Mouse (Mus musculus): ENCODE data around the gene Sec1. TPM values are rescaled to one million over a fixed set of nuclear protein-coding genes. Genes with fewer than 3 reads are reported as not detected.

The Sec1 gene
- 0.10 TPM in 1 of 2 replicates, not detected in the other for polyA plus RNA-seq (2015; fragmentation: Nextera tagmentation; extraction: Ambion mirVana)

DNA sequence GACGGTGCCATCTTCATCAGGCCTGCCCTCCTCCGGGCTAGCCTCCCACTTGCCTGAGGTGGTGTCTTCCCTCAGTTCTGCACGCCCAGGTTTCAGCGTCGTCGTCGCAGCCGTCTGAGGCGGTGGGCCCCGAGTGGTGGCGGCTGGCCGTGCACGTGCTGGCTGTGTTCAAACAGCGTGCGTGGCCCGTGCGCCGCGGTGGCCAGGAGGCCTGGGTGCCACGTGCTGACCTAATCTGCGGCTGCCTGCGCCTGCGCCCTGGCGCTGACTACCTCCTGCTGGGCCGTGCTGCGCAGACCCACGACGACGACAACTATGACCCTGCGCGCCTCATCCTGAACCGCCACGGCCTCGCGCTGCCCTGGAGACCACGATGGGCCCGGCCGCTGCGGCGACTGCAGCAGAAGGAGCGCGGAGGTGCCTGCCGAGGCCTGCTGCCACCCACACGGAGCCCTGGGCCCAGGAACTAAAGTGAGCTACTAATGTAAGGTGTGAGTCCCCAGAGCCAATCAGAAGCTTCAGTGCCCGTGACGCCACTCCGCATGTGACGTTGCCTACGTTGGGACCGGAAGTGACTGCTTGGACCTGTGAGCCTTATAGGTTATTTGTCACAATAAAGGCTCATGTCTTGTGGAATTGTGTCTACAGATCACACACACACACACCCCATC, at the start of gene Sec1:
TSS of gene Sec1 (minus strand) at position 482 of the 671 bp plus-strand sequence.

GRCm38 (mm10) chr7:45725713-45726112, 31.5 kb upstream of the Sec1 start, which contains the start of gene Spaca4:
Gene Spaca4, minus strand, starts transcription at chr7:45725813.

GRCm38 (mm10) chr7:45720413-45721233, 26.4 kb upstream of the Sec1 start, which contains the start of gene Fam83e:
Gene Fam83e, plus strand, starts transcription at chr7:45721212.

GRCm38 (mm10) chr7:45717918-45718297, 23.7 kb upstream of the Sec1 start, which contains the start of gene Sphk2:
Gene Sphk2, minus strand, starts transcription at chr7:45718002.

DNA sequence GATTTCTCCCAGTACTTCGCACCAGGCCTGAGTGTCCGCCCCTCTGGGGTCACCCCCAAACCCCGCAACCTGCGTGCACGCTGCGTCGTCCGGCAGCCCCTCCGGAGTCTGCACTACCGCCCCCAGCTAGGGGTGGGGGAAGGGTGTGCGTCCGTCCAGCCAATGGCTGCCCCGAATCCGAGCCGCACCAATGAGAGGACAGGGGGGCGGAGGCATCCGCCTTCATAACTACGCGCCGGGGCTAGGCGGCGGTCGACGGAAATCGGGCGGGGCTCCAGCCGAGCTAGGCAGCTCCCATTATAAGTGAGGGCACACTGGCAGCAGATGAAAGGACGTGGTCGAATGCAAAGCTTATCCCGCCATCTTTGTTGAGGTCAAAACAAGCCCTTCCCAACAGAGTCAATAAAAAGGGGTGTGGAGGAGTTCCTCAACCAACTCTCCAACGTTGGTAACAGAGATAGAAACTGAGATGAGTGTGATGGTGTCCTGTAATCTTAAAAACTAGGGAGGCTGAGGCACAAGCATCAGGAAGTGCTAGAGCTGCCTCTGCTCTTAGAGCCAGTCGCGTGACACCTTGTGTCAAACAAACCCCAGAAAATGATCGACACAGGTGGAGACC, 21.0 kb upstream of the Sec1 start, which contains the start of gene Rpl18:
TSS of gene Rpl18 (plus strand) at position 368 of the 619 bp plus-strand sequence.

GRCm38 (mm10) chr7:45704730-45705442, 10.7 kb upstream of the Sec1 start, which contains the start of gene Dbp:
Gene Dbp, plus strand, starts transcription at chr7:45705088.

DNA sequence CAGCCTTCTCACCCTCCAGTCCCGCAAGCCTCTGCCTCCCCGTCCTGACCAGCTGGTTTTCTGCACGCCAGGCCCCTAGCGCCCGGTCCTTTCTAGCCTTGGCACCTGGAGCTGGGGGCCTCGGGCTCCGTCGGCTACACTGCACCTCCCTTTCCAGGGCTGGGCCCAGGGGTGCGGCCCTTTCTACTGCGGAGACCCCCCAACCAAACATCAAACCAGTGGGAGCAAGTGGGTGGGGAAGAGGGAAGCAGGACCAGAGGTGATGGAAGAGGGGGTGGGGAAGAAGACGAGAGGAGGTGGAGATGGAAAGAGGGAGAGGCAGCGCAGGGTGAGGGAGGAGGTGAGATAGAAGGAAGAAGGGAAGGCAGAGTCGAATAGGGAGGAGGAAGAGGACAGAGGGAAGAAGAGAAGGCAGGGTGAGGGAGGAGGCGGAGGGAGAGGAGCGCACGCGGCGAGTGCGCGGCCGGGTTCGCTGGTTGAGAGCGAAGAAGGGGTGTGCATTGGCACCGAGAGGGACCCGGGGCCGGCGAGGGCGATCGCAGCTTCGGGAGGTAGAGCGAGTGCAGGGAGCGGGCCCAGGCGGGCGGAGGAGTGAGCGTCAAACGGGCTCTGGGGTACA, 5.4 kb upstream of the Sec1 start, which contains the start of gene Car11:
TSS of gene Car11 (plus strand) at position 321 of the 619 bp plus-strand sequence.

GRCm38 (mm10) chr7:45683396-45684050, 10.7 kb downstream of the Sec1 start, which contains the start of gene Ntn5:
Gene Ntn5, plus strand, starts transcription at chr7:45684022.

GRCm38 (mm10) chr7:45666161-45666560, 28.0 kb downstream of the Sec1 start, which contains the start of gene Fut2:
Gene Fut2, minus strand, starts transcription at chr7:45666394.

DNA sequence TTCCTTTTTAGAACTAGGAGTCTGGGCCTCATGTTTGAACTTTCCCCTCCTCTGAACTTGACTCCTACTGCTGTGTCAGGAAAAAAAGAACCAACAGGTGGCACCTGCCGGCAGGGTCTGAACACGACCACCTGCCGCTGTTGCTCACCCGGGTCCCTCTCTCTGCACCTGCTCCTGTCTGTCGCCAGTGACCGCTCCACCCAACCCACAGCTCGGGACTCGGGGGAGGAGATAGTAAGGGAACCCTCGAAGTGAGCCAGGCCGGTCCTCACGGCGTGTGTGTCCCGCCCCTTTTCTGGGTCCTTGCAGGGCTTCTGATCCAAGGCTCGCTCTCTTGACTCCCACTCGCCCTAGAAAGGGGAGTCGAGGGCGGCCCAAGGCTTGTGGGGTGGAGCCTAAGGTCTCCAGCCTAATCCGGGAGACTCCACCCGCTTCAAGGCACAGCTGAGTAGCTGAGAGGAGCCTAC, 54.6 kb downstream of the Sec1 start, which contains the start of gene Mamstr:
TSS of gene Mamstr (plus strand) at position 417 of the 467 bp plus-strand sequence.

Other genes starting within 250 kb of the Sec1 start
- gene Ftl1, start 234.5 kb downstream of the Sec1 start, polyA plus RNA-seq (2015; fragmentation: Nextera tagmentation; extraction: Ambion mirVana) = 4,601 and 4,690 TPM in 2 replicates
- 119 TPM in 2 replicates for gene Bax, start 227.5 kb downstream of the Sec1 start, polyA plus RNA-seq (2015; fragmentation: Nextera tagmentation; extraction: Ambion mirVana)
- 0.73 and 0.78 TPM in 2 replicates for gene Tulp2, start 212.5 kb downstream of the Sec1 start, polyA plus RNA-seq (2015; fragmentation: Nextera tagmentation; extraction: Ambion mirVana)
- not detected in 2 replicates for gene Gm45808, start 207.6 kb downstream of the Sec1 start, polyA plus RNA-seq (2015; fragmentation: Nextera tagmentation; extraction: Ambion mirVana)
- gene Dhdh, start 205.6 kb downstream of the Sec1 start, polyA plus RNA-seq (2015; fragmentation: Nextera tagmentation; extraction: Ambion mirVana) = 2.0 and 2.8 TPM in 2 replicates
- gene Nucb1, start 184.0 kb downstream of the Sec1 start, polyA plus RNA-seq (2015; fragmentation: Nextera tagmentation; extraction: Ambion mirVana) = 129 and 141 TPM in 2 replicates
- 173 and 199 TPM in 2 replicates for gene Ppp1r15a, start 168.1 kb downstream of the Sec1 start, polyA plus RNA-seq (2015; fragmentation: Nextera tagmentation; extraction: Ambion mirVana)
- 1.6 and 2.5 TPM in 2 replicates for gene Plekha4, start 168.1 kb downstream of the Sec1 start, polyA plus RNA-seq (2015; fragmentation: Nextera tagmentation; extraction: Ambion mirVana)
- gene Hsd17b14, start 139.5 kb downstream of the Sec1 start, polyA plus RNA-seq (2015; fragmentation: Nextera tagmentation; extraction: Ambion mirVana) = 1.5 and 1.7 TPM in 2 replicates
- gene Bcat2, start 124.2 kb downstream of the Sec1 start, polyA plus RNA-seq (2015; fragmentation: Nextera tagmentation; extraction: Ambion mirVana) = 47.3 and 52.6 TPM in 2 replicates
- 0.13 TPM in 1 of 2 replicates, not detected in the other for gene Fgf21, start 78.9 kb downstream of the Sec1 start, polyA plus RNA-seq (2015; fragmentation: Nextera tagmentation; extraction: Ambion mirVana)
- not detected in 2 replicates for gene Fut1, start 77.1 kb downstream of the Sec1 start, polyA plus RNA-seq (2015; fragmentation: Nextera tagmentation; extraction: Ambion mirVana)
- gene Izumo1, start 72.6 kb downstream of the Sec1 start, polyA plus RNA-seq (2015; fragmentation: Nextera tagmentation; extraction: Ambion mirVana) = 0.06 TPM in 1 of 2 replicates, not detected in the other
- 7.4 and 9.0 TPM in 2 replicates for gene Rasip1, start 66.9 kb downstream of the Sec1 start, polyA plus RNA-seq (2015; fragmentation: Nextera tagmentation; extraction: Ambion mirVana)
- 2.5 and 3.1 TPM in 2 replicates for gene Mamstr, start 54.4 kb downstream of the Sec1 start, polyA plus RNA-seq (2015; fragmentation: Nextera tagmentation; extraction: Ambion mirVana)
- 0.10 and 0.32 TPM in 2 replicates for gene Fut2, start 28.0 kb downstream of the Sec1 start, polyA plus RNA-seq (2015; fragmentation: Nextera tagmentation; extraction: Ambion mirVana)
- gene Ntn5, start 10.4 kb downstream of the Sec1 start, polyA plus RNA-seq (2015; fragmentation: Nextera tagmentation; extraction: Ambion mirVana) = not detected in 2 replicates
- 0.72 and 1.8 TPM in 2 replicates for gene Car11, start 5.4 kb upstream of the Sec1 start, polyA plus RNA-seq (2015; fragmentation: Nextera tagmentation; extraction: Ambion mirVana)
- 2.1 and 2.9 TPM in 2 replicates for gene Dbp, start 10.7 kb upstream of the Sec1 start, polyA plus RNA-seq (2015; fragmentation: Nextera tagmentation; extraction: Ambion mirVana)
- 888 and 898 TPM in 2 replicates for gene Rpl18, start 21.1 kb upstream of the Sec1 start, polyA plus RNA-seq (2015; fragmentation: Nextera tagmentation; extraction: Ambion mirVana)
- 9.7 and 11.7 TPM in 2 replicates for gene Sphk2, start 23.6 kb upstream of the Sec1 start, polyA plus RNA-seq (2015; fragmentation: Nextera tagmentation; extraction: Ambion mirVana)
- gene Fam83e, start 26.8 kb upstream of the Sec1 start, polyA plus RNA-seq (2015; fragmentation: Nextera tagmentation; extraction: Ambion mirVana) = 0.29 and 0.65 TPM in 2 replicates
- not detected in 2 replicates for gene Spaca4, start 31.4 kb upstream of the Sec1 start, polyA plus RNA-seq (2015; fragmentation: Nextera tagmentation; extraction: Ambion mirVana)
- gene Lmtk3, start 89.3 kb upstream of the Sec1 start, polyA plus RNA-seq (2015; fragmentation: Nextera tagmentation; extraction: Ambion mirVana) = 0.24 TPM in 1 of 2 replicates, not detected in the other
- 0.42 and 0.79 TPM in 2 replicates for gene Sult2b1, start 90.3 kb upstream of the Sec1 start, polyA plus RNA-seq (2015; fragmentation: Nextera tagmentation; extraction: Ambion mirVana)
- gene Cyth2, start 120.2 kb upstream of the Sec1 start, polyA plus RNA-seq (2015; fragmentation: Nextera tagmentation; extraction: Ambion mirVana) = 36.4 and 37.5 TPM in 2 replicates
- gene Kcnj14, start 130.4 kb upstream of the Sec1 start, polyA plus RNA-seq (2015; fragmentation: Nextera tagmentation; extraction: Ambion mirVana) = 0.18 and 0.21 TPM in 2 replicates
- 30.0 and 31.3 TPM in 2 replicates for gene Grwd1, start 136.5 kb upstream of the Sec1 start, polyA plus RNA-seq (2015; fragmentation: Nextera tagmentation; extraction: Ambion mirVana)
- 24.3 and 27.4 TPM in 2 replicates for gene Kdelr1, start 178.4 kb upstream of the Sec1 start, polyA plus RNA-seq (2015; fragmentation: Nextera tagmentation; extraction: Ambion mirVana)
- gene Grin2d, start 184.0 kb upstream of the Sec1 start, polyA plus RNA-seq (2015; fragmentation: Nextera tagmentation; extraction: Ambion mirVana) = 0.19 and 0.33 TPM in 2 replicates
- 1.4 and 1.5 TPM in 2 replicates for gene Syngr4, start 202.3 kb upstream of the Sec1 start, polyA plus RNA-seq (2015; fragmentation: Nextera tagmentation; extraction: Ambion mirVana)
- gene Tmem143, start 202.5 kb upstream of the Sec1 start, polyA plus RNA-seq (2015; fragmentation: Nextera tagmentation; extraction: Ambion mirVana) = 3.2 and 4.1 TPM in 2 replicates
- 170 and 224 TPM in 2 replicates for gene Emp3, start 227.0 kb upstream of the Sec1 start, polyA plus RNA-seq (2015; fragmentation: Nextera tagmentation; extraction: Ambion mirVana)
- 2.6 and 4.1 TPM in 2 replicates for gene Ccdc114, start 229.7 kb upstream of the Sec1 start, polyA plus RNA-seq (2015; fragmentation: Nextera tagmentation; extraction: Ambion mirVana)

All from spleen, postnatal 0 days (tissue).